Mouse (Mus musculus) thymus, adult 2 months (tissue): Measurements from ENCODE around the gene Bdnf.

Experiments
- CTCF ChIP-seq: fragments of 200-500 bp; IDR thresholded peaks from 2 replicates; pipeline ENCODE4 v1.5.1; 2012; ENCODE audit warnings: mild to moderate bottlenecking, control low read depth, low read length, moderate library complexity, borderline replicate concordance; ENCODE audit not compliant: control insufficient read depth, poor library complexity, insufficient read depth; ENCODE audit errors: extremely low read depth
- POLR2A ChIP-seq: fragments of 200-500 bp; IDR thresholded peaks from 2 replicates; pipeline ENCODE4 v1.6.1; 2012; ENCODE audit warnings: mild to moderate bottlenecking, low read length, control low read depth, moderate library complexity; ENCODE audit not compliant: control insufficient read depth, poor library complexity, insufficient read depth; ENCODE audit errors: extremely low read depth

- TF ChIP-seq POLR2A (no peak), CTCF (no peak)
Measured at GRCm38 (mm10) chr2:109748412-109748811, 73.9 kb downstream of the Bdnf start.
